Mouse (Mus musculus) midbrain, embryonic 12.5 days (tissue): ENCODE data around the gene Pla2g7. TPM values are rescaled to one million over a fixed set of nuclear protein-coding genes. Genes with fewer than 3 reads are reported as not detected.

Experiments used
- polyA plus RNA-seq: library from polyadenylated mRNA; unstranded; fragments of >200 nt; fragmentation: Nextera tagmentation; extraction: Ambion mirVana; gene quantifications from 2 replicates; pipeline ENCODE4 v1.2.1, GENCODE M21; 2016

Gene Pla2g7
- polyA plus RNA-seq, 1 experiment from 2014 or later, result 4.9 TPM

Other genes with a start within 250 kb of the Pla2g7 start
- gene Adgrf5, start 207.6 kb upstream of the Pla2g7 start, polyA plus RNA-seq, result 9.7 and 10.6 TPM in 2 replicates
- not detected in 2 replicates for gene Mep1a, start 65.3 kb upstream of the Pla2g7 start, polyA plus RNA-seq
- not detected in 2 replicates for gene Ankrd66, start 24.5 kb upstream of the Pla2g7 start, polyA plus RNA-seq
- gene Tdrd6, start 62.2 kb downstream of the Pla2g7 start, polyA plus RNA-seq, result 0.26 TPM in 1 of 2 replicates, not detected in the other
- 92.4 and 93.9 TPM in 2 replicates for gene Slc25a27, start 99.1 kb downstream of the Pla2g7 start, polyA plus RNA-seq
- gene Cyp39a1, start 99.3 kb downstream of the Pla2g7 start, polyA plus RNA-seq, result 31.4 and 34.3 TPM in 2 replicates
- 22.4 and 29.0 TPM in 2 replicates for gene Rcan2, start 233.3 kb downstream of the Pla2g7 start, polyA plus RNA-seq